Mouse (Mus musculus) embryonic facial prominence, embryonic 12.5 days (tissue): ENCODE data around the gene Aoc2. TPM values are rescaled to one million over a fixed set of nuclear protein-coding genes. Genes with fewer than 3 reads are reported as not detected.

Source experiments
- ATAC-seq: fragments of 200-750 bp; cut with Nextera tagmentation; 2 replicates; pipeline ENCODE4 v1.8.0; 2017; ENCODE audit not compliant: insufficient number of reproducible peaks, insufficient read depth, low FRiP score, low TSS enrichment
- H3K27ac ChIP-seq: fragments of 300-500 bp; sonication (generic); 2 replicates; pipeline ENCODE4 v1.5.1; 2016; ENCODE audit warnings: mild to moderate bottlenecking
- H3K27me3 ChIP-seq: fragments of 300-500 bp; sonication (generic); 2 replicates; pipeline ENCODE4 v1.6.1; 2016; ENCODE audit warnings: mild to moderate bottlenecking, moderate library complexity
- H3K36me3 ChIP-seq: fragments of 300-500 bp; sonication (generic); 2 replicates; pipeline ENCODE4 v1.6.1; 2016; ENCODE audit warnings: mild to moderate bottlenecking
- H3K4me1 ChIP-seq: fragments of 300-500 bp; sonication (generic); 2 replicates; pipeline ENCODE4 v1.6.1; 2016
- H3K4me2 ChIP-seq: fragments of 300-500 bp; sonication (generic); replicated peaks from 2 replicates; pipeline ENCODE4 v1.6.1; 2016; ENCODE audit warnings: mild to moderate bottlenecking, moderate library complexity
- H3K4me3 ChIP-seq: fragments of 300-500 bp; sonication (generic); 2 replicates; pipeline ENCODE4 v1.5.1; 2016; ENCODE audit warnings: mild to moderate bottlenecking
- H3K9ac ChIP-seq: fragments of 300-500 bp; sonication (generic); 2 replicates; pipeline ENCODE4 v1.6.1; 2016; ENCODE audit warnings: mild to moderate bottlenecking, moderate library complexity
- H3K9me3 ChIP-seq: fragments of 300-500 bp; sonication (generic); 2 replicates; pipeline ENCODE4 v1.6.1; 2016; ENCODE audit warnings: mild to moderate bottlenecking, moderate library complexity
- WGBS: fragments of 180-500 bp; shearing (Covaris S2); methylation state at CpG from one replicate; pipeline ENCODE4 v1.1.7; 2016; 5-methylcytosine and 5-hydroxymethylcytosine counted together
- polyA plus RNA-seq: library from polyadenylated mRNA; unstranded; fragments of >200 nt; fragmentation: Nextera tagmentation; extraction: Ambion mirVana; gene quantifications from 2 replicates; pipeline ENCODE4 v1.2.1, GENCODE M21; 2016

Gene Aoc2
- polyA plus RNA-seq, 1 experiment from 2014 or later: 1.8 TPM

DNA sequence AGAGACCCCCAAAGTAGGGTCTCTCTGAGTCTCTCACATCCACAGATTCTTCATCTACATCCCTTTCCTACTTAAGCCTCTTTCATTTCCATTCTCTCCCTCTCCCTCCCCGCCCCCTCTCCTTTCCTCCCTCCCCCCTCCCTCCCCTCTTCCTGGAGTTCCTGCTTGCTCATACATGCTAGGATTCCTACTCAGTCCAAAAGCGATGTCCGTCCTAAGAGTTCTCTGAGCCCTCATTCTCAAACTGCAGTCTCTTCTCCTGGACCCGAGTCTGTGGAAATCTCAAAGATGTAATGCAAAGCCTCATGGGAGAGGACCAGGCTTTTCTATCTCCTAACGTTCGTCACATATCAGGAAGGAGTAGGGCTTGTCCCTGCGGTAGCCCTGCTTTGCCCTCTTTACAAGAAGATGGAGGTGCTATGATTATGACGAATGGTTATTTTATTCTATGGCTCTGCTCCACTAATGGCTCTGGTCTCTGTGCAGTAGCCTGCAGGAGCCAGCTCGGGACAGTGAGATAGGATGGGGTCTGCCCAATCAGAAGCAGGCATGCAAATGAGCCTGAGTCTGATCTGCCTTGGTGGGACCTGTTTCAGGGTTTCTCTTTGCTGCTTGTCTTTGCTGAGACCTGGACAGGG is 13.4 kb downstream of the Aoc2 start:
- Histone ChIP-seq H3K36me3 (no peaks in the 10 kb centered on the region), H3K4me1 (peaks cover 18% of the 10 kb centered on the region), H3K27ac (peak overlapping the region; percentile 84), H3K27me3 (no peaks in the 10 kb centered on the region), H3K4me2 (peak overlapping the region; percentile 53), H3K4me3 (peak overlapping the region; percentile 32), H3K9me3 (no peaks in the 10 kb centered on the region), H3K9ac (no peak overlapping the region)
- WGBS: under 1% methylated on average over 9 of the region's 9 CpGs
- ATAC-seq: peak; percentile 88

DNA sequence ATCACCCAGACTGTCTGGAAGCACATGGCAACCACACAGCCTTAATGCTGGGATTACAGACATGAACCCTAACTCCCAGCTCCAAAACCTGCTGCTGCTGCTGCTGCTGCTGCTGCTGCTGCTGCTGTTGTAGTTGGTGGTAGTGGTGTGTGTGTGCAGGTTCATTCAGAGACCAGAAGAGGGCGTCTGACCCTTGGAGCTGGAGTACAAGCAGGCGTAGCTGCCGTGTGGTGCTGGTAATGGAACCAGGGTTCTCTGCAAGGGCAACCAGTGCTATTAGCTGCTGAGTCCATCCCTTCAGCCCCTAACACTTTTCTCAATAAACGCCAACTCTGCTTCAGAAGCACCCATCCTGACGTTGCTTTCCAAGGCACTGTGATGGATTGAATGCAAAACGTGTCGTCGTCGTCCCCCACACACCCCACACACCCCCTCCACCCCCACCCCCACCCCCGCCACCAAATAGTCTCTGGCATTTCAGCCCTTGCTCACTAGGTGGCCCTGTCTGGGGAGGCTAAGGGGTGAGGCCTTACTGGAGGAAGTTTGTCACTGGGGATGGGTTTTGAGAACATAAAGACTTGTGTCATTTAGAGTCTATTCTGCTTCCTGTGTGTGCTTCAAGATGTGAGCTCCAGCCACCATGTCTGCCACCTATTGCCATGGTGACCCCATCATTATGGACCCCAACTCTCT is 22.4 kb downstream of the Aoc2 start:
- Histone ChIP-seq H3K4me3 (no peak overlapping the region), H3K36me3 (no peaks in the 10 kb centered on the region), H3K27ac (no peak overlapping the region), H3K4me2 (no peak overlapping the region), H3K27me3 (no peaks in the 10 kb centered on the region), H3K4me1 (0 out of 2 replicates have a peak, but pooled peaks cover 4% of the 10 kb centered on the region), H3K9me3 (no peaks in the 10 kb centered on the region), H3K9ac (no peak overlapping the region)
- no peak for ATAC-seq
- 77% methylated on average over 10 of the region's 10 CpGs for WGBS

DNA sequence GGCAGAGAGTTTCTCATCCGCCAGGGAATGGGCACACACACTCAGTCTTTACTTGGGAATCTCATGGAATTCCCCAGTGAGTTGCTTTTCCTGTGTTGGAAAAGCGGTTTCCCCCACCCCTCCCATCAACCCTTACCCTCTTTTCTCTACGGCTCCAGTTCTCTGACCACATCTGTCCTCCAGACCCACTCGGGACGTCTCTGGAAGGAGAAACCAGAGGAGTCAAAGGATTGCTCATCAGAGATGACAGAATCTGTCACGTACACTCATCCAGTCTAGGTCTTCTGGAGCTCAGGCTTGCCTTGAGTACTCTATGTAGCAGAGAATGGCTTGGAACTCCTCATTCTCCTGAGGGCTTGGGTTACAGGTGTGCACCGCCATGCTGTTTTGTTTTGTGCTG is 23.9 kb downstream of the Aoc2 start:
- H3K4me2 ChIP-seq: no peak overlapping the region
- H3K27ac ChIP-seq: peak overlapping the region; percentile 7; the same call in 1 of the 2 replicates
- H3K9me3 ChIP-seq: no peaks in the 10 kb centered on the region
- H3K27me3 ChIP-seq: no peaks in the 10 kb centered on the region
- H3K9ac ChIP-seq: no peak overlapping the region
- no peaks in the 10 kb centered on the region for H3K36me3 ChIP-seq
- ATAC-seq: no peak
- 54% methylated on average over 7 of the region's 7 CpGs for WGBS
- 0 out of 2 replicates have a peak, but pooled peaks cover 4% of the 10 kb centered on the region for H3K4me1 ChIP-seq
- H3K4me3 ChIP-seq: no peak overlapping the region

DNA sequence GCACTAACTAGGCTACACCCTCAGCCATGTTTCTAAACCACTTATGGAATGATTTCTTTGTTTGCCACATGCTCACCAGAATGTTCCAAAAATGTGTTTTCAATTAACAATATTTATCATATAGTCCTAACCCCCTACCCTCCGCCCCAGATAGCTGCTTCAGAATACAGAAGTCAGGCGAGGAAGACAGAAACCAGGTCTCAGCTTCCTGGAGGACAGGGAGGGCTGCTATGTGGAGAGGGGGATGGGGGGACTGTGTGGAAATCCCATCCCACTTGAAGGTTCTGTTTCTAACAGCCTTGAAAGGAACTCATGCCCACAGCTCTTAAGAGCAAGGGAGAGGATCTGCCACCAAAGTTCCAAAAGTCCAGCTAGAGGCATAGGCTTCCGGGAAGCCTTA is 24.4 kb downstream of the Aoc2 start:
- H3K36me3 ChIP-seq: no peaks in the 10 kb centered on the region
- no peaks in the 10 kb centered on the region for H3K27me3 ChIP-seq
- H3K9ac ChIP-seq: no peak overlapping the region
- no peak for ATAC-seq
- H3K4me3 ChIP-seq: no peak overlapping the region
- no peaks in the 10 kb centered on the region for H3K9me3 ChIP-seq
- WGBS: 55% methylated on average over 3 of the region's 3 CpGs
- H3K27ac ChIP-seq: no peak overlapping the region
- H3K4me2 ChIP-seq: no peak overlapping the region
- 0 out of 2 replicates have a peak, but pooled peaks cover 4% of the 10 kb centered on the region for H3K4me1 ChIP-seq

DNA sequence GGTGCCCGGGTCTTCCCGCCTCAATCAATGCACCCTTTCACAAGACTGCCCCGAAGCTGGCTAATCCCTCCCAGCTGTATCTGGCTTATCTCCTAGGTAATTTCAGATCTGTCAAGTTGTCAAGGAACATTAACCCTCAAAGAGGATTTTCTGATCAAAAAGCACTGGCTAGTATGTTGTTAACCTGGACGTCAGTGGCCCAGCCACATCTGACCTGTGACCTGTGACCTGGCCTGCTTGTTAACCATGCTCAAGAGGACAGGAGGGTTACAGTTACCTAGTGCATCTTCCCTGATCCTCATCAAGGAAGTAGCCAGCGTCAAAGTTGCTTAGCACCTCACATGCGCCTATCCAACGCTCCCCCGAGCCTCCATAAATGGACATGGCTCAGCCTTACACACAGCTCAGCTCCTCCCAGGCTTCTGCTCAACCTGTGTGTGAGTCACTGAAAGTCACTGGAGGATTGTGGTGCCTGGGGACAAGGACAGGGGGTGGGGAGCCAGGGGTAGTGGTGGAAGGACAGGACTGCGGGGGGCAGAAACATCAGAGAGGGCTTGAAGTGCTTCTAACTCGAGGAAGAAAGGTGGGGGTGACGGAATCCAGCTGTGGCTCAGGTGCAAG is 26.3 kb downstream of the Aoc2 start:
- WGBS: 49% methylated on average over 11 of the region's 11 CpGs
- no peaks in the 10 kb centered on the region for H3K36me3 ChIP-seq

DNA sequence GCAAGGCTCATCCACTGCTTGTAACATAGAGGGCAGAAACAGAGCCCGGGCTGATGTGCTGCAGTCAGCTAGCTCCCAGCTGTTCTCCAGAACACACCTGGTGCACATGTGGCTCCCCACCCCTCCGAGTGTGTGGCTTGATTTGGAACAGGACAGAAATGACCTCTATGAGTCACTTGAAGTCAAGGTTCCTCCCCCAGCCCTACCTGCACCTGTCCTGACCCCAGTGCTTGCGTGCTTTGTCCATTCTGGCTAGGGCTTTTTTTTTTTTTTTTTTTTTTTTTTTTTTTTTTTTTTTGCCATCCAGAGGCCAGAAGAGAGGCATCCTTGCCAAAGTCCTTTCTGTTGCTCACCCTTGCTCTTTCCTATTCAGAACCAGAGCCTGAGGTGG is 26.9 kb downstream of the Aoc2 start:
- Histone ChIP-seq H3K4me1 (0 out of 2 replicates have a peak, but pooled peaks cover 4% of the 10 kb centered on the region), H3K4me2 (no peak overlapping the region), H3K36me3 (no peaks in the 10 kb centered on the region), H3K4me3 (no peak overlapping the region), H3K9ac (no peak overlapping the region), H3K27me3 (no peaks in the 10 kb centered on the region), H3K9me3 (no peaks in the 10 kb centered on the region), H3K27ac (no peak overlapping the region)
- 46% methylated on average over 3 of the region's 3 CpGs for WGBS
- no peak for ATAC-seq

More for the DNA sequence above, 26.3 kb downstream of the Aoc2 start:
- H3K4me2 ChIP-seq: no peak overlapping the region
- H3K4me1 ChIP-seq: 0 out of 2 replicates have a peak, but pooled peaks cover 4% of the 10 kb centered on the region
- H3K27me3 ChIP-seq: no peaks in the 10 kb centered on the region
- H3K9ac ChIP-seq: no peak overlapping the region
- H3K4me3 ChIP-seq: no peak overlapping the region
- H3K9me3 ChIP-seq: no peaks in the 10 kb centered on the region
- ATAC-seq: no peak
- no peak overlapping the region for H3K27ac ChIP-seq

DNA sequence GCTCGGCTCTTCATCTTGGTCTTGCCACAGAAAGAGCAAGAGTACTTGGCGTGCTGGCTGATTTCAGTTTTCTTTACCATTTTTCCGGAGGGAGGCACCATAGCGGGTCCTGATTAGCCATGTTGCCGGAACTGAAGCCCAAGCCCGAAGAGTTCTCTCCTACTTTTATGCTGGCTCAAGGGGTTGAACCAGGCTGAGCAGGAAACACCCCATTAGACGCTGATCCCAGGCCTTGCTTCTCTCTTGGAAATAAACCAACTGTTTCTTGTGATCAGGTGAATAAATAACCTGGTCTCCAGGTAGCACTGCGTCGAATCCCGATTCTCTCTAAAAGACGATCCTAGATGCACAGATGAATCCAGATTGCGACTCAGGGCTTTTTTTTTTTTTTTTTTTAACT is 28.6 kb downstream of the Aoc2 start:
- Histone ChIP-seq H3K27me3 (no peaks in the 10 kb centered on the region), H3K9me3 (no peaks in the 10 kb centered on the region), H3K36me3 (no peaks in the 10 kb centered on the region), H3K4me3 (no peak overlapping the region), H3K9ac (no peak overlapping the region), H3K4me1 (0 out of 2 replicates have a peak, but pooled peaks cover 4% of the 10 kb centered on the region), H3K4me2 (no peak overlapping the region), H3K27ac (no peak overlapping the region)
- no peak for ATAC-seq
- WGBS: 87% methylated on average over 12 of the region's 12 CpGs

DNA sequence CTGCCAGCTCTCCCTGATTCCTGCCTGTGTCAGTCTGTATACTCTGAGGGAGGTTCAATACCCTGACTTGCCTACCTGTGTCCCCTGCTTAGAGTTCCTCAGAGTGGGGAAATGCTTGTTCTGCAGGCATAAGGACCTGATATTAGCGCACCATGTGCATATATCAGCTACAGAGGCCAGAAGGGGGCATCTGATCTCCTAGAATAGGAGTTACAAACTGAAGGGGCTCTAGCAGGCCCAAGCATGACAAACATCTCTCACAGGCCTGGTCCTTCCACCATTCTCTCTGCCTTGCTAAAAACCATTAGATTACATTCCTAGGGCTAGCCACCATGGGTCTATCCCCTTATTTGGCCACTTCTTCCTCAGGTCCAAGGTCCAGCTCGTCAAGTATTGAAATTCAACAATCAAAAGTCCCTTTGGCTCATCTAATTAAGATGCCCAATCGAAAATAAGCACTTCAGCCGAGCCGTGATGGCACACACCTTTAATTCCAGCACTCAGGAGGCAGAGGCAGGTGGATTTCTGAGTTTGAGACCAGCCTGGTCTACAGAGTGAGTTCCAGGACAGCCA is 29.7 kb downstream of the Aoc2 start:
- Histone ChIP-seq H3K9me3 (no peaks in the 10 kb centered on the region), H3K9ac (no peak overlapping the region), H3K27me3 (no peaks in the 10 kb centered on the region), H3K4me1 (no peaks in the 10 kb centered on the region), H3K36me3 (no peaks in the 10 kb centered on the region), H3K4me2 (no peak overlapping the region), H3K27ac (no peak overlapping the region), H3K4me3 (no peak overlapping the region)
- 78% methylated on average over 5 of the region's 5 CpGs for WGBS
- no peak for ATAC-seq

DNA sequence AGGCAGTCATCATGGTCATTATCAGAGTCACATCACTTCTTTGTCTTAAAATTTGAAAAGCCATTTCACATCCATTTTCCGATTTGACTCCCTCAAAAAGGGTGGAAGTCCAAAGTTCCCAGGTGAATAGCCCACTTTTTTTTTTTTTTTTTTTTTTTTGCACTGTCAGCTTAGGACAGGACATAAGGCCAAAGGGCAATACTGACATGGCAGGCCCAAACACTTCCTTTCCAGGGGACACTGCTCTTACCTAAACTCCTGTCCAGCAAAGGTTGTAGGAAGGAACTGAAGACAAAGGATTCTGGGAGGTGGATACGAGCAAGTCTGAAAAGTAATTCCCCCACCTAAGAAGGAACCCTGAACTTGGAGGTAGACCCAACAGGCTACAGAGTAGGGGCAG is 31.1 kb downstream of the Aoc2 start:
- Histone ChIP-seq H3K9me3 (no peaks in the 10 kb centered on the region), H3K9ac (no peak overlapping the region), H3K4me3 (no peak overlapping the region), H3K27ac (no peak overlapping the region), H3K4me2 (no peak overlapping the region), H3K36me3 (no peaks in the 10 kb centered on the region), H3K27me3 (no peaks in the 10 kb centered on the region), H3K4me1 (no peaks in the 10 kb centered on the region)
- ATAC-seq: no peak
- WGBS: 84% methylated on average over 2 of the region's 2 CpGs

DNA sequence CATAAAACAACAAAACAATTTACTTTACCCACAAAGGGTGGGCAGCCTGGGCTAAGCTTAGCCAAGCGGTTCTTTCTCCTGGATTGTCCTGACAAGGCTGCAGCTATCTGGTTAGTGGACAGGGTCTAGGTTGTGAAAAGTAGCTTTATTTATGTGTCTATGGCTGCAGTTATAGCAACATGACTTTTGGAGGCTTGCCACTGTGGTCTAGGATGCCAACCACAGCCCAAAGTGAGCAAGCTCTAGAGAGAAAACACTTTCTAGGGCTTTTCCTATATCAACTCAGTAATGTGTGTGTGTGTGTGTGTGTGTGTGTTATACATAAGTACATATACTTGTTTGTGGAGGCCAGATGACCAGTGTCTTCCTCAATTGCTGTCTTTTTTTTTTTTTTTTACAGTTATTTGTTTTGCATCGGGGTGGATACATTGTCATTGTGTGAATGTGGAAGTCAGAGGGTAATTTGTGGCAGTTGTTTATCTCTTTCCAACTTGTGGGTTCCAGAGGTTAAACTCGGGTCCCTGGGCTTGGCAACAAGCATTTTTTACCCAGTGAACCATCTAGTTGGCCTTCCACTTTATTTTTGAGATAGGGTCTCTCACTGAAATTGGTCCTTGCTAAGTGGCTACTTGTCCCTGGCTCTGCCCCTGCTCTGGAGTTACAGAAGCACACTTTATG is 32.8 kb downstream of the Aoc2 start:
- H3K36me3 ChIP-seq: no peaks in the 10 kb centered on the region
- no peak overlapping the region for H3K4me2 ChIP-seq
- H3K27me3 ChIP-seq: no peaks in the 10 kb centered on the region
- no peak for ATAC-seq
- no peaks in the 10 kb centered on the region for H3K4me1 ChIP-seq
- 83% methylated on average over 3 of the region's 3 CpGs for WGBS
- H3K27ac ChIP-seq: no peak overlapping the region
- H3K9me3 ChIP-seq: no peaks in the 10 kb centered on the region
- no peak overlapping the region for H3K9ac ChIP-seq
- H3K4me3 ChIP-seq: no peak overlapping the region

DNA sequence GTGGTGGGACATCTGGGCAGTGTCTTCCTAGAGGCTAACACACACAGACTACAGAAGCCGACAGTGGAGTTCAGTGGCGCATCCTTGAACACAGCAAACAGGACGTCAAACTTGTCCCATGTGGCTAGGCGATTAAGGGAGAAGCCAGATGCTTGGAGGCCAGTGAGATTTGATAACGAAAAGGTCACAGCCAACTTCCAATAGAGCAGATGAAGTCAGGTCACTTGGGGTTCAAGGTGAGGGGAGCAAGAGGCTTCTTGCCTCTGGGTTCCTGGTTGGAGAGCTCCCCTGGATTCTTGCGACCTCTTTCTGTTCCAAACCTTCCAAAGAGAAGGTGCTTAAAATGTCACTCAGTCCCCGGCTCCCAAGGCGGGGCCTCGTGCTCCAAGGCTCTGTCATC is 34.9 kb downstream of the Aoc2 start:
- H3K27me3 ChIP-seq: no peaks in the 10 kb centered on the region
- ATAC-seq: no peak
- H3K36me3 ChIP-seq: no peaks in the 10 kb centered on the region
- H3K4me1 ChIP-seq: no peaks in the 10 kb centered on the region
- 69% methylated on average over 9 of the region's 9 CpGs for WGBS
- no peak overlapping the region for H3K27ac ChIP-seq
- no peaks in the 10 kb centered on the region for H3K9me3 ChIP-seq
- H3K4me3 ChIP-seq: no peak overlapping the region
- H3K9ac ChIP-seq: no peak overlapping the region
- no peak overlapping the region for H3K4me2 ChIP-seq
